Mouse (Mus musculus): ENCODE data around the gene Dll4.

DNA sequence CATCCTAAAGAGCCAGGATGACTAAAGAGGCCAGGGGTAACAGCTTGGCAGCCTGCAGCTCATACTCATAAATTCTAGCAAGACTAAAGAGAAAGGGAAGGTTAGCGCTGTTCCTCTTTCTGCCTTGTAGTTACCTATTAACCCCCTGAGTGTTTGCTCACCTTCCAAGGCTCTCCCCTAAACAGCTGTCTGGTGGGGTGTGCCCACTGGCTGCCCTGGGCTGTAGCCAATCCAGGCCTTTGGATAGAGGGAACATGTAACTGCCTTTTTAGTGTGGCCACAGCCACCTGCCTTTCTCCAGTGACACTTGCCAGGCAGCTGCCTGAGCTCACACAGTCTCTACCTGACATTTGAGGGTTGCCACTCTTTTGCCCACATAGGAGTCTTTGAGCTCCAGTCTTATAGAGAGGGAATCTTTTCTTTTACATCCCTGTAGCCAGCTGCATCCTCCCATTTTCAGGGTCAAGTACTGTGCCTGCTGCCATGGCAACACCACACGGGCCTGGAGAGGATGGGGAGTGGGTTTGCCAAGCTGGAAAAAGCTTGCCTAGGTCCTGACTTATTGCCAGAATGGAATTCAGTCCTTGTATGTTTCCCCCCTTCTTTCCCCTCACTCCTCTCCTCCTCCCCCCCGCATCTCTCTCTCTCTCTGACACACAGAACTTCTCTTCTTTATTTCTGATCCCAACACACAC is 3.7 kb downstream of the Dll4 start:
- TF ChIP-seq CHD2 (IDR thresholded peaks at IDR 0.05; ENCODE audit: low read depth, low read length): no peak
- no peak for TF ChIP-seq ZC3H11A (IDR thresholded peaks at IDR 0.05; ENCODE audit: borderline replicate concordance, low read depth, low read length)
